Mouse (Mus musculus) gastrocnemius, postnatal 36 days (tissue): ENCODE measurements at regions not wholly inside any gene's neighbourhood (a gene's known extent, or its start where the extent isn't known, plus 50 kb on each side); places are given as distances from the start of the nearest gene placed in this dataset.
"Not testable (repeated sequence)": the region's sequence is repeated elsewhere in the genome, so short reads cannot be mapped to it uniquely, and the experiment has no call there.

ENCODE experiments used
- DNase-seq, 2 experiments: peaks; one replicate each; pipeline ENCODE4 v3.0.0; 2022
- intact Hi-C: fragments of 180-260 bp; cut with DNase I; formaldehyde crosslinking; loops from one replicate; pipeline ENCODE4 v1.15.1; 2025

GRCm38 (mm10) chr4:101366905-101367679, 52.0 kb upstream of the Ak4 start:
- DNase-seq, result peak in 1 of 2 experiments; percentile 27
- intact Hi-C loops, result loop anchor here (2.0 to 5.0 kb wide), 2 partner anchors 18 to 200 kb away; no protein-coding TSS in a partner anchor

GRCm38 (mm10) chr4:101365299-101365698, 53.8 kb upstream of the Ak4 start:
- no peak for DNase-seq
- intact Hi-C loops, result loop anchor here (5.0 kb wide), 1 partner anchor 198 kb away; no protein-coding TSS in a partner anchor

- DNase-seq, result no peak
- intact Hi-C loops, result loop anchor here (5.0 kb wide), 1 partner anchor 197 kb away; no protein-coding TSS in a partner anchor
These were observed 54.4 kb upstream of the Ak4 start for GRCm38 (mm10) chr4:101364716-101365115.

GRCm38 (mm10) chr4:101363231-101363630, 55.8 kb upstream of the Ak4 start:
- DNase-seq, intact Hi-C loops: not testable (repeated sequence)

- intact Hi-C loops, result no loop called here
- DNase-seq, result no peak
These were observed 57.3 kb upstream of the Ak4 start for GRCm38 (mm10) chr4:101361779-101362178.

- no peak for DNase-seq
- intact Hi-C loops, result no loop called here
These were observed 58.8 kb upstream of the Ak4 start for GRCm38 (mm10) chr4:101360296-101360695.

- intact Hi-C loops, result loop anchor here (5.0 kb wide), 1 partner anchor 97 kb away; no protein-coding TSS in a partner anchor
- DNase-seq, result no peak
These were observed 60.0 kb upstream of the Ak4 start for GRCm38 (mm10) chr4:101359119-101359518.

GRCm38 (mm10) chr4:101358525-101358924, 60.6 kb upstream of the Ak4 start:
- DNase-seq, result no peak
- intact Hi-C loops, result loop anchor here (5.0 kb wide), 1 partner anchor 96 kb away; no protein-coding TSS in a partner anchor

- DNase-seq, result no peak
- intact Hi-C loops, result loop anchor here (5.0 kb wide), 1 partner anchor 96 kb away; no protein-coding TSS in a partner anchor
These were observed 61.2 kb upstream of the Ak4 start for GRCm38 (mm10) chr4:101357923-101358322.

- peak; percentile 27 to 71 for DNase-seq
- intact Hi-C loops, result loop anchor here (5.0 kb wide), 1 partner anchor 95 kb away; no protein-coding TSS in a partner anchor
These were observed 61.9 kb upstream of the Ak4 start for GRCm38 (mm10) chr4:101356954-101357891.

- intact Hi-C loops, result loop anchor here (5.0 kb wide), 1 partner anchor 94 kb away; no protein-coding TSS in a partner anchor
- DNase-seq, result peak; percentile 88 to 92
These were observed 62.8 kb upstream of the Ak4 start for GRCm38 (mm10) chr4:101356093-101356953.

- intact Hi-C loops, result loop anchor here (5.0 kb wide), 1 partner anchor 93 kb away; no protein-coding TSS in a partner anchor
- DNase-seq, result peak; percentile 76 to 77
These were observed 63.5 kb upstream of the Ak4 start for GRCm38 (mm10) chr4:101355431-101356092.

GRCm38 (mm10) chr4:101354951-101355350, 64.1 kb upstream of the Ak4 start:
- peak; percentile 86 to 89 for DNase-seq
- intact Hi-C loops, result loop anchor here (5.0 kb wide), 2 partner anchors 93 to 188 kb away; no protein-coding TSS in a partner anchor

GRCm38 (mm10) chr4:101354086-101354855, 64.8 kb upstream of the Ak4 start:
- intact Hi-C loops, result loop anchor here (5.0 kb wide), 1 partner anchor 187 kb away; no protein-coding TSS in a partner anchor

GRCm38 (mm10) chr4:101352178-101352577, 66.9 kb upstream of the Ak4 start:
- intact Hi-C loops, result loop anchor here (5.0 kb wide), 1 partner anchor 185 kb away; no protein-coding TSS in a partner anchor
- no peak for DNase-seq

More at GRCm38 (mm10) chr4:101354086-101354855, 64.8 kb upstream of the Ak4 start:
- no peak for DNase-seq

GRCm38 (mm10) chr4:101351716-101352115, 67.4 kb upstream of the Ak4 start:
- intact Hi-C loops, result loop anchor here (5.0 kb wide), 1 partner anchor 184 kb away; no protein-coding TSS in a partner anchor
- no peak for DNase-seq

- intact Hi-C loops, result loop anchor here (5.0 kb wide), 1 partner anchor 183 kb away; no protein-coding TSS in a partner anchor
These were observed 68.4 kb upstream of the Ak4 start for GRCm38 (mm10) chr4:101350656-101351055.

GRCm38 (mm10) chr4:101350222-101350621, 68.9 kb upstream of the Ak4 start:
- no peak for DNase-seq
- intact Hi-C loops, result loop anchor here (5.0 kb wide), 1 partner anchor 183 kb away; no protein-coding TSS in a partner anchor

More at GRCm38 (mm10) chr4:101350656-101351055, 68.4 kb upstream of the Ak4 start:
- DNase-seq, result no peak
